Mouse (Mus musculus) liver, embryonic 11.5 days (tissue): ENCODE measurements at regions not wholly inside any gene's neighbourhood (a gene's known extent, or its start where the extent isn't known, plus 50 kb on each side); places are given as distances from the start of the nearest gene placed in this dataset.
A peak's percentile ranks its signal among the peaks of the same experiment; 100 is the strongest.

Experiments used
- ATAC-seq: fragments of 200-750 bp; cut with Nextera tagmentation; replicated peaks from 2 replicates; pipeline ENCODE4 v1.8.0; 2017; ENCODE audit warnings: moderate number of reproducible peaks, mild to moderate bottlenecking, moderate TSS enrichment, moderate library complexity; ENCODE audit not compliant: low FRiP score
- DNase-seq: peaks from one replicate; pipeline ENCODE4 v3.0.0-alpha.2; 2017; ENCODE audit warnings: low spot score
- H3K27ac ChIP-seq: fragments of 300-500 bp; sonication (generic); 2 replicates; pipeline ENCODE4 v1.5.1; 2014; ENCODE audit warnings: mild to moderate bottlenecking, low read depth, low read length, control low read depth
- H3K27me3 ChIP-seq: fragments of 300-500 bp; sonication (generic); replicated peaks from 2 replicates; pipeline ENCODE4 v1.6.1; 2014; ENCODE audit warnings: low read length, mixed read lengths; ENCODE audit not compliant: control insufficient read depth, insufficient read depth
- H3K36me3 ChIP-seq: fragments of 300-500 bp; sonication (generic); 2 replicates; pipeline ENCODE4 v1.6.1; 2014; ENCODE audit warnings: mild to moderate bottlenecking, low read length, moderate library complexity, mixed read lengths; ENCODE audit not compliant: control insufficient read depth, insufficient read depth
- H3K4me1 ChIP-seq: fragments of 300-500 bp; sonication (generic); replicated peaks from 2 replicates; pipeline ENCODE4 v1.6.1; 2014; ENCODE audit warnings: low read length, mixed read lengths; ENCODE audit not compliant: control insufficient read depth, insufficient read depth
- H3K4me2 ChIP-seq: fragments of 300-500 bp; sonication (generic); 2 replicates; pipeline ENCODE4 v1.6.1; 2014; ENCODE audit warnings: mild to moderate bottlenecking, control low read depth, moderate library complexity
- H3K4me3 ChIP-seq: fragments of 300-500 bp; sonication (generic); 2 replicates; pipeline ENCODE4 v1.5.1; 2014; ENCODE audit warnings: low read depth, low read length, control low read depth
- H3K9ac ChIP-seq: fragments of 300-500 bp; sonication (generic); 2 replicates; pipeline ENCODE4 v1.6.1; 2014; ENCODE audit warnings: low read depth, low read length, control low read depth
- H3K9me3 ChIP-seq: fragments of 300-500 bp; sonication (generic); 2 replicates; pipeline ENCODE4 v1.6.1; 2016; ENCODE audit warnings: low read length, inconsistent platforms, mixed read lengths; ENCODE audit not compliant: control insufficient read depth
- WGBS: fragments of 180-500 bp; shearing (Covaris S2); extraction: QIAGEN DNeasy Blood & Tissue Kit; methylation state at CpG from one replicate; pipeline ENCODE4 v1.1.7; 2014; 5-methylcytosine and 5-hydroxymethylcytosine counted together

GRCm38 (mm10) chr5:73846096-73846782 is 195.1 kb downstream of the Spata18 start:
- no peaks in the 10 kb centered on the region for H3K9me3 ChIP-seq
- no peaks in the 10 kb centered on the region for H3K4me1 ChIP-seq
- H3K9ac ChIP-seq = no peak overlapping the region
- H3K27me3 ChIP-seq = no peaks in the 10 kb centered on the region
- no peak overlapping the region for H3K4me3 ChIP-seq
- no peak for ATAC-seq
- no peak overlapping the region for H3K4me2 ChIP-seq
- no peak overlapping the region for H3K27ac ChIP-seq
- DNase-seq = peak; percentile 11
- no peaks in the 10 kb centered on the region for H3K36me3 ChIP-seq
- WGBS = 82% methylated on average over 12 of the region's 12 CpGs

GRCm38 (mm10) chr5:73846783-73847151 is 195.6 kb downstream of the Spata18 start:
- Histone ChIP-seq H3K9ac (no peak overlapping the region), H3K27ac (no peak overlapping the region), H3K4me1 (no peaks in the 10 kb centered on the region), H3K9me3 (no peaks in the 10 kb centered on the region), H3K36me3 (no peaks in the 10 kb centered on the region), H3K4me2 (no peak overlapping the region), H3K27me3 (no peaks in the 10 kb centered on the region), H3K4me3 (no peak overlapping the region)
- no peak for ATAC-seq
- WGBS = 82% methylated on average over 6 of the region's 6 CpGs
- peak; percentile 11 for DNase-seq

- Histone ChIP-seq H3K9ac (no peak overlapping the region), H3K4me3 (no peak overlapping the region), H3K36me3 (no peaks in the 10 kb centered on the region), H3K27me3 (no peaks in the 10 kb centered on the region), H3K4me2 (no peak overlapping the region), H3K27ac (no peak overlapping the region), H3K9me3 (no peaks in the 10 kb centered on the region), H3K4me1 (no peaks in the 10 kb centered on the region)
- ATAC-seq (no peak), DNase-seq (peak; percentile 10)
- 39% methylated on average over 2 of the region's 2 CpGs for WGBS
Measured at GRCm38 (mm10) chr5:73851501-73851900, 200.3 kb downstream of the Spata18 start.

GRCm38 (mm10) chr5:73854025-73854773 is 203.0 kb downstream of the Spata18 start:
- H3K4me2 ChIP-seq = no peak overlapping the region
- WGBS = 46% methylated on average over 22 of the region's 22 CpGs
- no peak overlapping the region for H3K4me3 ChIP-seq
- H3K9me3 ChIP-seq = no peaks in the 10 kb centered on the region
- no peaks in the 10 kb centered on the region for H3K27me3 ChIP-seq
- H3K36me3 ChIP-seq = no peaks in the 10 kb centered on the region
- H3K9ac ChIP-seq = no peak overlapping the region
- no peak overlapping the region for H3K27ac ChIP-seq
- DNase-seq (peak; percentile 67), ATAC-seq (no peak)
- H3K4me1 ChIP-seq = no peaks in the 10 kb centered on the region

GRCm38 (mm10) chr5:73854774-73855371 is 203.7 kb downstream of the Spata18 start:
- Histone ChIP-seq H3K36me3 (no peaks in the 10 kb centered on the region), H3K9ac (no peak overlapping the region), H3K4me2 (no peak overlapping the region), H3K4me3 (no peak overlapping the region), H3K27me3 (no peaks in the 10 kb centered on the region), H3K4me1 (no peaks in the 10 kb centered on the region), H3K27ac (no peak overlapping the region), H3K9me3 (no peaks in the 10 kb centered on the region)
- 81% methylated on average over 18 of the region's 18 CpGs for WGBS
- DNase-seq (no peak), ATAC-seq (no peak)

- no peaks in the 10 kb centered on the region for H3K9me3 ChIP-seq
- no peaks in the 10 kb centered on the region for H3K27me3 ChIP-seq
- 83% methylated on average over 1 of the region's 1 CpGs for WGBS
- H3K9ac ChIP-seq = no peak overlapping the region
- no peak for ATAC-seq
- no peak overlapping the region for H3K27ac ChIP-seq
- H3K4me3 ChIP-seq = no peak overlapping the region
- no peaks in the 10 kb centered on the region for H3K4me1 ChIP-seq
- H3K4me2 ChIP-seq = no peak overlapping the region
- no peaks in the 10 kb centered on the region for H3K36me3 ChIP-seq
- no peak for DNase-seq
Measured at GRCm38 (mm10) chr5:73859320-73859719, 208.1 kb downstream of the Spata18 start.

GRCm38 (mm10) chr5:73864138-73864761 is 204.0 kb downstream of the Usp46 start:
- DNase-seq (no peak), ATAC-seq (no peak)
- Histone ChIP-seq H3K9ac (no peak overlapping the region), H3K27me3 (no peaks in the 10 kb centered on the region), H3K27ac (no peak overlapping the region), H3K4me3 (no peak overlapping the region), H3K36me3 (no peaks in the 10 kb centered on the region), H3K9me3 (no peaks in the 10 kb centered on the region), H3K4me1 (no peaks in the 10 kb centered on the region), H3K4me2 (no peak overlapping the region)
- WGBS = 60% methylated on average over 9 of the region's 9 CpGs

GRCm38 (mm10) chr5:73872641-73873421 is 195.4 kb downstream of the Usp46 start:
- no peak overlapping the region for H3K27ac ChIP-seq
- 78% methylated on average over 9 of the region's 9 CpGs for WGBS
- ATAC-seq (no peak), DNase-seq (no peak)
- no peaks in the 10 kb centered on the region for H3K9me3 ChIP-seq
- H3K4me1 ChIP-seq = no peaks in the 10 kb centered on the region
- H3K4me2 ChIP-seq = no peak overlapping the region
- no peaks in the 10 kb centered on the region for H3K36me3 ChIP-seq
- no peak overlapping the region for H3K9ac ChIP-seq
- H3K27me3 ChIP-seq = no peaks in the 10 kb centered on the region
- H3K4me3 ChIP-seq = no peak overlapping the region
